Mouse (Mus musculus): ENCODE data around the gene Cnn2. TPM values are rescaled to one million over a fixed set of nuclear protein-coding genes. Genes with fewer than 3 reads are reported as not detected.

Gene Cnn2
- polyA plus RNA-seq, 1 experiment from 2014 or later = 293 TPM

DNA sequence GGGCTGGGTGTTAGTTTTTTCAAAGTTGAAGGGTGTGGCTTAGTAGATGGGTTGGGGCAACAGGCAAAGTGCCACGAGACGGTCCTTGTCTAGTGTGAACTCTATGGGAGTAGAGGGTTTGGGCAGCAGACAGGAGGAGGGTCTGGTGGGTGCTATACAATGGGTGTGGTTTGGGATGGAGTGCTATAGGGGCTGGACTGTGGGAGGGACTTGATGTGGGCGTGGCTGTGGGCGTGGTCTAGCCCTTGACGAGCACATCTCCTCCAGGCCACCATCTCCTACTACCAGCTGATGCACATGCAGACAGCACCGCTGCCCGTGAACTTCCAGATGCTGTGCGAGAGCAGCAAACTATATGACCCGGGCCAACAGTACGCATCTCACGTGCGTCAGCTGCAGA, 37.5 kb downstream of the Cnn2 start:
- WGBS = 65% methylated on average over 12 of the region's 12 CpGs
- H3K4me2 ChIP-seq (ENCODE audit: low read depth, low read length) = no peak overlapping the region
- H3K27me3 ChIP-seq (replicated peaks; ENCODE audit: control insufficient read depth, insufficient read depth, low read length) = no peaks in the 10 kb centered on the region
- DNase-seq (ENCODE audit: low spot score) (no peak), ATAC-seq (ENCODE audit: low read depth) (no peak)
- H3K4me3 ChIP-seq (ENCODE audit: low read depth, low read length) = no peak overlapping the region
- no peaks in the 10 kb centered on the region for H3K4me1 ChIP-seq (ENCODE audit: control insufficient read depth, insufficient read depth, low read length)
- no peaks in the 10 kb centered on the region for H3K9me3 ChIP-seq (ENCODE audit: control insufficient read depth, low read length)
- no peaks in the 10 kb centered on the region for H3K36me3 ChIP-seq (ENCODE audit: control insufficient read depth, insufficient read depth, low read length)
- no peak overlapping the region for H3K9ac ChIP-seq (ENCODE audit: low read depth, low read length)
- H3K27ac ChIP-seq (replicated peaks; ENCODE audit: low read depth, low read length) = no peak overlapping the region

DNA sequence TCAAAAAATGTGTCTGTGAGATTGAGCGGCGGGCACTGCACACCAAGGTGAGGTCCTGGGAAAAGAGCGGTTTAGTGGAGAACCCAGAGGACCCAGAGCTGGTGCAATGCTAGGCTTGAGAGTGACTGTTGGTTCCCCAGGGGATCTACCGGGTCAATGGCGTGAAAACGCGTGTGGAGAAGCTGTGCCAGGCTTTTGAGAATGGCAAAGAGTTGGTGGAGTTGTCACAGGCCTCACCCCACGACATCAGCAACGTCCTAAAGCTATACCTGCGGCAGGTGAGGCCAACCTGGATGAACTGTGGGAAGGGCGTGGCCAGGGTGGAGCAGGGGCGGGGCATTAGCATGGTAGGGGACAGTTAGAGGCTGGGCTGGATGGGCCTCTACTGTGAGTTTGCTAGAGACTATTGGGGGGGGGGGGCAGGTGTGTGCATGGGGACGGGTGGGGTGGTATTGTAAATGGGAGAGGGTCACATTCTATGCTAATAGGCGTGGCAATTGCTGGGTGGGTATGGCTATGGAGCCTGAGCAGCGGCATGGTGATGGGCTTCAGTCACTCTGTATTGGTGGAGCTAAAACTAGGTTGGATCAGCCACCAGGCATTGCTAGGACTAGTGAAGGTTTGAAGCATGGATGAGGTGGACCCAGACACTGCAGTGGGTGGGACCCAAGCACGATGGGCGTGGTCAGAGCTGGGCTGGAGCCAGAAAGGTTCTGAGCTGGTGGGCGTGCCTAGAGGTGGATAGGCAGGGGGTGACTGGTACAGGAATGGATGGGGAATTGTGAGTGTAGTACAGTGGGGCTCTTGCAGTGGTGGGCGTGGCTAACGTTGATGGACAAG, 39.5 kb downstream of the Cnn2 start:
- H3K27me3 ChIP-seq (replicated peaks; ENCODE audit: control insufficient read depth, insufficient read depth, low read length) = no peaks in the 10 kb centered on the region
- no peaks in the 10 kb centered on the region for H3K9me3 ChIP-seq (ENCODE audit: control insufficient read depth, low read length)
- no peak overlapping the region for H3K4me3 ChIP-seq (ENCODE audit: low read depth, low read length)
- ATAC-seq (ENCODE audit: low read depth) (no peak), DNase-seq (ENCODE audit: low spot score) (no peak)
- H3K4me2 ChIP-seq (ENCODE audit: low read depth, low read length) = no peak overlapping the region
- no peak overlapping the region for H3K9ac ChIP-seq (ENCODE audit: low read depth, low read length)
- H3K36me3 ChIP-seq (ENCODE audit: control insufficient read depth, insufficient read depth, low read length) = no peaks in the 10 kb centered on the region
- WGBS = 74% methylated on average over 19 of the region's 20 CpGs
- 0 out of 2 replicates have a peak, but pooled peaks cover 4% of the 10 kb centered on the region for H3K4me1 ChIP-seq (ENCODE audit: control insufficient read depth, insufficient read depth, low read length)
- no peak overlapping the region for H3K27ac ChIP-seq (replicated peaks; ENCODE audit: low read depth, low read length)

DNA sequence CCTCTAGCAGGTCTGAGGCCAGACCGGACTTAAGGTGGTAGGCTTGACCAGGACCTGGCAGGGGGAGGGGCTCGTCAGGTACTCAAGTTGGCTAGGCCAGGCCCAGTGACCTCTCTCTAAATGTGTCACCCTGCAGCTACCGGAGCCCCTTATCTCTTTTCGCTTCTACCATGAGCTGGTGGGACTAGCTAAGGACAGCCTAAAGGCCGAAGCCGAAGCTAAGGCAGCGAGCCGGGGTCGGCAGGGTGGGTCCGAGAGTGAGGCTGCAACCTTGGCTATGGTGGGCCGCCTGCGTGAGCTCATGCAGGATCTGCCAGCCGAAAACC, 40.1 kb downstream of the Cnn2 start:
- ATAC-seq (ENCODE audit: low read depth) (no peak), DNase-seq (ENCODE audit: low spot score) (no peak)
- Histone ChIP-seq H3K4me2 (ENCODE audit: low read depth, low read length) (no peak overlapping the region), H3K4me1 (ENCODE audit: control insufficient read depth, insufficient read depth, low read length) (0 out of 2 replicates have a peak, but pooled peaks cover 7% of the 10 kb centered on the region), H3K9ac (ENCODE audit: low read depth, low read length) (no peak overlapping the region), H3K4me3 (ENCODE audit: low read depth, low read length) (no peak overlapping the region), H3K27ac (replicated peaks; ENCODE audit: low read depth, low read length) (no peak overlapping the region), H3K27me3 (replicated peaks; ENCODE audit: control insufficient read depth, insufficient read depth, low read length) (no peaks in the 10 kb centered on the region), H3K36me3 (ENCODE audit: control insufficient read depth, insufficient read depth, low read length) (no peaks in the 10 kb centered on the region), H3K9me3 (ENCODE audit: control insufficient read depth, low read length) (no peaks in the 10 kb centered on the region)
- 94% methylated on average over 13 of the region's 13 CpGs for WGBS

DNA sequence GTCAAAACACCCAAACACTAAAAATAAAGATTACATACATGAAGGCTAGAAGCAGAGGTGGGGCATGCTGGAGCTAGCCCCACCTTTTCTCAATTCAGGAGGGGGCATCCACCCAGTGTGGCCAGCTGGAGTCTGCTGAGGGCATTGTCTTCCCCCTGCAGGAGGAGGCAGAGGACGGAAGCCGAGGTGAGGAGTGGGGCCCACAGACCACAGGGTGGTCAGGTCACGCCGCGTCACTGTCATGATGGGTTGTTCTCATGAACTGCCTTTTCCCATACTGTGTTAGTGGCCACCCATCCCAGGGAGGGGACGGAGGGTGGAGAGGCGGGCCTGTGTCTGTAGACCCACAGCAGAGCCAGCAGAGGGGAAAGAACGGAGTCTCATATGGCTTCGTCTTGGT, 41.8 kb downstream of the Cnn2 start:
- Histone ChIP-seq H3K9me3 (ENCODE audit: control insufficient read depth, low read length) (no peaks in the 10 kb centered on the region), H3K9ac (ENCODE audit: low read depth, low read length) (no peak overlapping the region; the same call in 1 of the 2 replicates), H3K27ac (replicated peaks; ENCODE audit: low read depth, low read length) (no peak overlapping the region), H3K4me3 (ENCODE audit: low read depth, low read length) (no peak overlapping the region), H3K27me3 (replicated peaks; ENCODE audit: control insufficient read depth, insufficient read depth, low read length) (no peaks in the 10 kb centered on the region), H3K4me2 (ENCODE audit: low read depth, low read length) (no peak overlapping the region), H3K4me1 (ENCODE audit: control insufficient read depth, insufficient read depth, low read length) (0 out of 2 replicates have a peak, but pooled peaks cover 7% of the 10 kb centered on the region), H3K36me3 (ENCODE audit: control insufficient read depth, insufficient read depth, low read length) (peaks cover 8% of the 10 kb centered on the region)
- ATAC-seq (ENCODE audit: low read depth) (no peak), DNase-seq (ENCODE audit: low spot score) (no peak)
- WGBS = 87% methylated on average over 8 of the region's 9 CpGs

DNA sequence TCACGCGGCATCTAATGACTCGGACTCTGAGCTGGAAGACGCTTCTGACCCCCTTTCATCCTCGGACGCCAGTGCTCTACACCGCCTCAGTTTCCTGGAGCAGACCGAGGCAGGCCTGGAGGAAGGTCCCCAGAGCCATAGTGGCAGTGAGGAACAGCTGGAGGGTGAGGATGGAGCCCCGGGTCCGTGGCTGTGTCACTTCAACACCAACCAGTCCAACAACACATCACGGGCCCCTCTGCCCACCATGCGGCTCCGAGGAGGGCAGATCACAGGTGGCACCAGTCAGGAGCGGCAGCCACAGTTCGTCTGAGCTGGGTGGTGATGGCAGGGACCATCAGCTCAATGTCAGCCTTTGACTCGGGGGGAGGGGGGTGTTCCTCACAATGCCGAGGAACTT, 42.4 kb downstream of the Cnn2 start:
- H3K27me3 ChIP-seq (replicated peaks; ENCODE audit: control insufficient read depth, insufficient read depth, low read length) = no peaks in the 10 kb centered on the region
- no peak overlapping the region for H3K4me2 ChIP-seq (ENCODE audit: low read depth, low read length)
- H3K4me3 ChIP-seq (ENCODE audit: low read depth, low read length) = no peak overlapping the region
- WGBS = 77% methylated on average over 17 of the region's 17 CpGs
- peaks cover 14% of the 10 kb centered on the region for H3K36me3 ChIP-seq (ENCODE audit: control insufficient read depth, insufficient read depth, low read length)
- DNase-seq (ENCODE audit: low spot score) (no peak), ATAC-seq (ENCODE audit: low read depth) (no peak)
- H3K4me1 ChIP-seq (ENCODE audit: control insufficient read depth, insufficient read depth, low read length) = 0 out of 2 replicates have a peak, but pooled peaks cover 7% of the 10 kb centered on the region
- H3K9ac ChIP-seq (ENCODE audit: low read depth, low read length) = peak overlapping the region; percentile 14; the same call in 1 of the 2 replicates
- no peak overlapping the region for H3K27ac ChIP-seq (replicated peaks; ENCODE audit: low read depth, low read length)
- H3K9me3 ChIP-seq (ENCODE audit: control insufficient read depth, low read length) = no peaks in the 10 kb centered on the region

DNA sequence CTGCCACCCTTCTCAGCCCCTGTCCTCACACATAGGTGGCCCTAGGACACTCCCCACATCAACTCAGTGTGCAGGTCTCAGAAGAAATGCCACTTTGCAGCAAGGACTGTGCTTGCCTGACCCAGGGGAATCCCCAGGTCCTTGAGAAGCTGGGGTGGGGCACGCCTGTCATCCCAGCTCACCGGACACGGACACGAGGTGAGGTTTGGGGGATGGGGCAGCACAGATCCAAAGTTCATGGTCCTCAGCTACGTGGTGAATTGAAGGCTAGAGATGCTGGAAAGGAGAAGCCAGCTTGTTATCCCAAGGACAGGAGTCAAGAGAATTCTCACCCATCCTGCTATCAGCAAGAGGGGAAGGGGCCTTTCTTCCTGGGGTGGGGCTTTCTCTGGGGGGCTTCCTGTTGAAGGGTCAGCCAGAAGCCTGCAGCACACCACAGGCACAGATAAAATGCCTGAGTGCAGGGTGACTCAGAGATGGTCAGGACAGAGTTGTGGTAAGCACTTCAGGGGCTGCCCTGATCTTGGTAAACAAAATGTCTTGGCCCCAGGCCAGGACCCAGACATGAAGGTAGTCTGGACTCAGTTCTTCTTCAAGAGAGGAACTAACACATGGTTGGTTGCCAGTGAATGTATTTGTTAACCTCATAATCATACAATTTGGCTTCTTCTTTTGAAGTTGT, 44.6 kb downstream of the Cnn2 start:
- Histone ChIP-seq H3K27ac (replicated peaks; ENCODE audit: low read depth, low read length) (peak overlapping the region; percentile 44), H3K4me3 (ENCODE audit: low read depth, low read length) (no peak overlapping the region), H3K9ac (ENCODE audit: low read depth, low read length) (no peak overlapping the region), H3K36me3 (ENCODE audit: control insufficient read depth, insufficient read depth, low read length) (peaks cover 36% of the 10 kb centered on the region), H3K9me3 (ENCODE audit: control insufficient read depth, low read length) (no peaks in the 10 kb centered on the region), H3K27me3 (replicated peaks; ENCODE audit: control insufficient read depth, insufficient read depth, low read length) (no peaks in the 10 kb centered on the region), H3K4me1 (ENCODE audit: control insufficient read depth, insufficient read depth, low read length) (0 out of 2 replicates have a peak, but pooled peaks cover 7% of the 10 kb centered on the region), H3K4me2 (ENCODE audit: low read depth, low read length) (no peak overlapping the region)
- ATAC-seq (ENCODE audit: low read depth) = peak; percentile 32; the same call in 1 of the 2 replicates
- WGBS = 70% methylated on average over 5 of the region's 5 CpGs
- peak; percentile 56 for DNase-seq (ENCODE audit: low spot score)

DNA sequence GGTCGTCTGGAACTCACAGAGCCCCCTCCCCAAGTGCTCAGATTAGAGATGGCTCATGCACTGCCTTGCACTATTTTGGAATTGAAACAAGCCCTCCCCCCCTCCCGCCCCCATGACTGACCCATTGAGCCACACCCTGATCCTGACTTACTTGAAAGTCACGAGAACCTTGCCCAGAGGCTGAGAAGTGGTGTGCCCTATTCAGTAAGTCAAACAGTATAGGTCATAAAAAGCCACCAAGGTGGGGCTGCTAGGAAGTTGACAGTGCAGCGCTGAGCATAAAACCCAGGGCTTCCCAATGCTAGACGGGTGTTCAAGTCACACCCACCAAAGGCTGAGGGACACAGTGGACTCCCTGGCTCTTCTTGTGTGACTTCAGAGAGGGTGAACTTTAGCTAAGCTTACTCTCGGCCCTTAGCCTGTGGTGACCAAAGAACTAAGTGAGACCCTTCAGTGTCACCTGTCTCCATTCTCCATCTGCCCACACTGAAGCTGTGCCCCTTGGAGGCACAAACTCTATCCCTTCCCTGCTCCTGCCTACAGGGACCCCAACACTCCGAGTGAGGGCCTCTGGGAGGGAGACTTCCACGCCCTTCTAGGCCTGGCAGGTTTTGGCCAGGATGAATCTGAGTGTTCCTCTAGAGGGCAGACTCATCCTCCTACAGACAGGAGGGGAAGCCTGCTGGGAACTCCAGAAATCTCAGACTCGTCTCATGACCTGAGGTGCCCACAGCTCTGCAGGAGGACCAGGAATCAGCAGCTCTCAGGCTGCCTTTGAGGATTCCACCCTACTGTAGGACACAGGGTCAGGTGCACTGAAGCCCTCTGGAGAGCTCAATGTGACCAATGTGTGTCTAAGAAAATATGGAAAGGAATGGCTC, 45.4 kb downstream of the Cnn2 start:
- DNase-seq (ENCODE audit: low spot score) = peak; percentile 68
- Histone ChIP-seq H3K9me3 (ENCODE audit: control insufficient read depth, low read length) (no peaks in the 10 kb centered on the region), H3K9ac (ENCODE audit: low read depth, low read length) (peak overlapping the region; percentile 15; the same call in 1 of the 2 replicates), H3K4me1 (ENCODE audit: control insufficient read depth, insufficient read depth, low read length) (0 out of 2 replicates have a peak, but pooled peaks cover 7% of the 10 kb centered on the region), H3K27me3 (replicated peaks; ENCODE audit: control insufficient read depth, insufficient read depth, low read length) (no peaks in the 10 kb centered on the region), H3K36me3 (ENCODE audit: control insufficient read depth, insufficient read depth, low read length) (peaks cover 41% of the 10 kb centered on the region), H3K27ac (replicated peaks; ENCODE audit: low read depth, low read length) (peak overlapping the region; percentile 21), H3K4me3 (ENCODE audit: low read depth, low read length) (no peak overlapping the region), H3K4me2 (ENCODE audit: low read depth, low read length) (no peak overlapping the region)
- WGBS = 38% methylated on average over 9 of the region's 9 CpGs
- 0 out of 2 replicates have a peak, but pooled peaks have one; percentile 31 for ATAC-seq (ENCODE audit: low read depth)

DNA sequence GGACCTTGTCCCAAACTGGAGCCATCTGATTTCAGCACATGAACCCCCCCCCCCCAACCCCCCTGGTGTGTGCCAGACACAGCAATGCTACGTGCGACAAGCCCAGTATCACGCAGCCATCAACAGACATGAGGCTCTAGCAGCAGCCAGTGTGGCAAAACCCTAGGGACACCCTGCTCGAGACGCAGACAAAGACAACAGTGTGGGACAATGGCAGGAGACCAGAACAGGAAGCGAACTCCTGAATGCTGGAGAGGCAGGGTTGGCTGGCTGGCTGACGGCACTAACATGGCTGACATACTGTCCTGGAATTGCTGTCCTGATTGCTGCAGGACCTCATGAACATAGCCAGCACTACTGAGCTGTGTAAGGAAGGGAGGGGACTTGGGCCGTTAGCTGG, 46.8 kb downstream of the Cnn2 start:
- Histone ChIP-seq H3K36me3 (ENCODE audit: control insufficient read depth, insufficient read depth, low read length) (peaks cover 41% of the 10 kb centered on the region), H3K4me1 (ENCODE audit: control insufficient read depth, insufficient read depth, low read length) (0 out of 2 replicates have a peak, but pooled peaks cover 7% of the 10 kb centered on the region), H3K27ac (replicated peaks; ENCODE audit: low read depth, low read length) (no peak overlapping the region), H3K9me3 (ENCODE audit: control insufficient read depth, low read length) (no peaks in the 10 kb centered on the region), H3K9ac (ENCODE audit: low read depth, low read length) (no peak overlapping the region), H3K4me3 (ENCODE audit: low read depth, low read length) (no peak overlapping the region), H3K27me3 (replicated peaks; ENCODE audit: control insufficient read depth, insufficient read depth, low read length) (no peaks in the 10 kb centered on the region), H3K4me2 (ENCODE audit: low read depth, low read length) (no peak overlapping the region)
- DNase-seq (ENCODE audit: low spot score) (no peak), ATAC-seq (ENCODE audit: low read depth) (no peak)
- 71% methylated on average over 8 of the region's 8 CpGs for WGBS
